Mouse (Mus musculus) CH12.LX (cell line): ENCODE results near the gene Cdkn2aip. TPM values are rescaled to one million over a fixed set of nuclear protein-coding genes. Genes with fewer than 3 reads are reported as not detected.

Source experiments
- DNase-seq: peaks from one replicate; pipeline ENCODE4 v3.0.0-alpha.2; 2013; ENCODE audit errors: extremely low read depth
- H3K27ac ChIP-seq: 2 replicates; pipeline ENCODE4 v1.5.1; 2012; ENCODE audit warnings: low read depth, mild to moderate bottlenecking, control low read depth, moderate library complexity; ENCODE audit not compliant: insufficient read depth
- H3K27me3 ChIP-seq: replicated peaks from 2 replicates; pipeline ENCODE3; 2012; ENCODE audit warnings: inconsistent platforms
- H3K36me3 ChIP-seq, 2 experiments: replicated peaks in 1 of 2; 2 replicates each; pipeline versions ENCODE3 to v1.6.1; 2012; ENCODE audit warnings: inconsistent platforms in 1 of 2, low read length in 1 of 2, mild to moderate bottlenecking in 1 of 2, mixed read lengths in 1 of 2, moderate library complexity in 1 of 2; ENCODE audit not compliant: control insufficient read depth in 1 of 2, insufficient read depth in 1 of 2
- H3K4me1 ChIP-seq, 2 experiments: 2 replicates each; pipeline ENCODE4 v1.6.1; 2012; ENCODE audit warnings: inconsistent platforms in 1 of 2, moderate library complexity in 1 of 2; ENCODE audit not compliant: insufficient read depth in 2 of 2, control insufficient read depth in 1 of 2
- H3K4me2 ChIP-seq: 2 replicates; pipeline ENCODE4 v1.6.1; 2012; ENCODE audit warnings: low read depth, mild to moderate bottlenecking, control low read depth; ENCODE audit not compliant: poor library complexity, insufficient read depth, severe bottlenecking
- H3K4me3 ChIP-seq, 3 experiments: fragments of 150-350 bp in 1 of 3; sonication (generic) in 1 of 3; replicated peaks in 1 of 3; 2 replicates each; pipeline versions ENCODE3 to v1.5.1; 2011 to 2012; ENCODE audit warnings: low read depth in 2 of 3, low read length in 2 of 3, mild to moderate bottlenecking in 2 of 3, moderate library complexity in 2 of 3, control low read depth in 1 of 3, improper control_type of control experiment in 1 of 3, inconsistent platforms in 1 of 3, mixed read lengths in 1 of 3; ENCODE audit not compliant: poor library complexity in 1 of 3
- H3K79me2 ChIP-seq: replicated peaks from 2 replicates; pipeline ENCODE4 v1.6.1; 2012; ENCODE audit warnings: mild to moderate bottlenecking, moderate library complexity; ENCODE audit not compliant: control insufficient read depth, poor library complexity, insufficient read depth, severe bottlenecking; ENCODE audit errors: extremely low read depth
- H3K9ac ChIP-seq: 2 replicates; pipeline ENCODE4 v1.6.1; 2012; ENCODE audit warnings: low read depth, mild to moderate bottlenecking, control low read depth, moderate library complexity; ENCODE audit not compliant: insufficient read depth
- H3K9me3 ChIP-seq: replicated peaks from 2 replicates; pipeline ENCODE3; 2012; ENCODE audit warnings: low read length, inconsistent platforms, mixed read lengths
- BHLHE40 ChIP-seq: IDR thresholded peaks from 2 replicates; pipeline ENCODE4 v1.6.1; 2011; ENCODE audit warnings: mild to moderate bottlenecking, low read depth, low read length, improper control_type of control experiment
- CHD2 ChIP-seq: IDR thresholded peaks from 2 replicates; pipeline ENCODE4 v1.6.1; 2011; ENCODE audit warnings: low read length, improper control_type of control experiment
- CTCF ChIP-seq, 2 experiments: IDR thresholded peaks in 1 of 2; conservative IDR thresholded peaks in 1 of 2; 2 replicates each; pipeline ENCODE4 v1.5.1; 2011 to 2012; ENCODE audit warnings: low read depth in 2 of 2, low read length in 2 of 2, improper control_type of control experiment in 1 of 2, inconsistent platforms in 1 of 2, mild to moderate bottlenecking in 1 of 2, moderate library complexity in 1 of 2
- E2F4 ChIP-seq: IDR thresholded peaks from 2 replicates; pipeline ENCODE4 v1.6.1; 2011; ENCODE audit warnings: low read depth, low read length, improper control_type of control experiment; ENCODE audit not compliant: insufficient replicate concordance
- ELF1 ChIP-seq: IDR thresholded peaks from 2 replicates; pipeline ENCODE4 v1.6.1; 2014; ENCODE audit warnings: low read depth, mild to moderate bottlenecking, inconsistent platforms, low read length, improper control_type of control experiment
- EP300 ChIP-seq: IDR thresholded peaks from 2 replicates; pipeline ENCODE4 v1.6.1; 2011; ENCODE audit warnings: low read length, improper control_type of control experiment
- ETS1 ChIP-seq: conservative IDR thresholded peaks from 2 replicates; pipeline ENCODE4 v1.6.1; 2012; ENCODE audit warnings: low read depth, mild to moderate bottlenecking, inconsistent platforms, low read length, improper control_type of control experiment, moderate library complexity
- HCFC1 ChIP-seq: IDR thresholded peaks from 2 replicates; pipeline ENCODE4 v1.6.1; 2012; ENCODE audit warnings: low read depth, mild to moderate bottlenecking, inconsistent platforms, low read length, improper control_type of control experiment
- JUN ChIP-seq: IDR thresholded peaks from 2 replicates; pipeline ENCODE4 v1.6.1; 2011; ENCODE audit warnings: low read depth, mild to moderate bottlenecking, low read length, improper control_type of control experiment, moderate library complexity; ENCODE audit not compliant: insufficient read depth
- JUND ChIP-seq: conservative IDR thresholded peaks from 2 replicates; pipeline ENCODE4 v1.6.1; 2011; ENCODE audit warnings: low read depth, low read length, improper control_type of control experiment
- KAT2A ChIP-seq: IDR thresholded peaks from 2 replicates; pipeline ENCODE4 v1.6.1; 2012; ENCODE audit warnings: low read length, improper control_type of control experiment, inconsistent platforms; ENCODE audit not compliant: insufficient replicate concordance
- MAFK ChIP-seq: IDR thresholded peaks from 2 replicates; pipeline ENCODE4 v1.6.1; 2011; ENCODE audit warnings: low read length, improper control_type of control experiment; ENCODE audit not compliant: insufficient replicate concordance
- MAX ChIP-seq: IDR thresholded peaks from 2 replicates; pipeline ENCODE4 v1.6.1; 2011; ENCODE audit warnings: low read length, improper control_type of control experiment
- MAZ ChIP-seq: IDR thresholded peaks from 2 replicates; pipeline ENCODE4 v1.6.1; 2012; ENCODE audit warnings: low read depth, mild to moderate bottlenecking, inconsistent platforms, low read length, improper control_type of control experiment, moderate library complexity
- MEF2A ChIP-seq: IDR thresholded peaks from 2 replicates; pipeline ENCODE4 v1.6.1; 2014; ENCODE audit warnings: low read depth, mild to moderate bottlenecking, inconsistent platforms, low read length, improper control_type of control experiment, borderline replicate concordance
- MYC ChIP-seq: IDR thresholded peaks from 2 replicates; pipeline ENCODE4 v1.6.1; 2011; ENCODE audit warnings: low read depth, mild to moderate bottlenecking, improper control_type of control experiment, low read length
- NELFE ChIP-seq: IDR thresholded peaks from 2 replicates; pipeline ENCODE4 v1.6.1; 2011; ENCODE audit warnings: low read depth, low read length, improper control_type of control experiment
- NRF1 ChIP-seq: IDR thresholded peaks from 2 replicates; pipeline ENCODE4 v1.6.1; 2014; ENCODE audit warnings: low read depth, mild to moderate bottlenecking, inconsistent platforms, low read length, improper control_type of control experiment, moderate library complexity
- PAX5 ChIP-seq: IDR thresholded peaks from 2 replicates; pipeline ENCODE4 v1.6.1; 2012; ENCODE audit warnings: low read length, inconsistent platforms, mixed read lengths
- POLR2A ChIP-seq: IDR thresholded peaks from 2 replicates; pipeline ENCODE4 v1.6.1; 2011; ENCODE audit warnings: low read depth, mild to moderate bottlenecking, improper control_type of control experiment, low read length
- RAD21 ChIP-seq: IDR thresholded peaks from 2 replicates; pipeline ENCODE4 v1.6.1; 2011; ENCODE audit warnings: low read depth, mild to moderate bottlenecking, low read length, improper control_type of control experiment, moderate library complexity
- RCOR1 ChIP-seq: conservative IDR thresholded peaks from 2 replicates; pipeline ENCODE4 v1.6.1; 2012; ENCODE audit warnings: low read depth, mild to moderate bottlenecking, inconsistent platforms, low read length, improper control_type of control experiment
- SMC3 ChIP-seq: IDR thresholded peaks from 2 replicates; pipeline ENCODE4 v1.6.1; 2011; ENCODE audit warnings: low read depth, low read length, improper control_type of control experiment
- TCF12 ChIP-seq: IDR thresholded peaks from 2 replicates; pipeline ENCODE4 v1.6.1; 2014; ENCODE audit warnings: low read depth, mild to moderate bottlenecking, inconsistent platforms, low read length, improper control_type of control experiment
- UBTF ChIP-seq: IDR thresholded peaks from 2 replicates; pipeline ENCODE4 v1.6.1; 2012; ENCODE audit warnings: low read depth, mild to moderate bottlenecking, inconsistent platforms, low read length, improper control_type of control experiment, moderate library complexity
- USF1 ChIP-seq: IDR thresholded peaks from 2 replicates; pipeline ENCODE4 v1.6.1; 2014; ENCODE audit warnings: low read depth, mild to moderate bottlenecking, inconsistent platforms, low read length, improper control_type of control experiment
- USF2 ChIP-seq: conservative IDR thresholded peaks from 2 replicates; pipeline ENCODE4 v1.6.1; 2011; ENCODE audit warnings: low read depth, low read length, improper control_type of control experiment
- ZC3H11A ChIP-seq: IDR thresholded peaks from 2 replicates; pipeline ENCODE4 v1.6.1; 2012; ENCODE audit warnings: low read depth, mild to moderate bottlenecking, inconsistent platforms, low read length, improper control_type of control experiment
- ZMIZ1 ChIP-seq: IDR thresholded peaks from 2 replicates; pipeline ENCODE4 v1.6.1; 2012; ENCODE audit warnings: low read depth, mild to moderate bottlenecking, inconsistent platforms, low read length, improper control_type of control experiment
- ZNF384 ChIP-seq: IDR thresholded peaks from 2 replicates; pipeline ENCODE4 v1.6.1; 2012; ENCODE audit warnings: low read depth, low read length, improper control_type of control experiment, inconsistent platforms
- dilution Hi-C: fragments of 300-500 bp; cut with MboI; formaldehyde crosslinking; loops from 2 replicates; pipeline ENCODE4 v1.14.3; 2020; ENCODE audit warnings: low sequenced_read_pairs; ENCODE audit not compliant: extremely low pct_unique_long_range_greater_than_20kb, extremely low pct_ligation_motif_present
- in situ Hi-C: fragments of 300-500 bp; cut with MboI; formaldehyde crosslinking; loops from 3 replicates; pipeline ENCODE4 v1.14.3; 2019; ENCODE audit warnings: low sequenced_read_pairs, low pct_ligation_motif_present, low pct_unique_long_range_greater_than_20kb, mixed read lengths
- polyA plus RNA-seq: library from polyadenylated mRNA; unstranded; fragments of >175 nt; gene quantifications from 2 replicates; pipeline ENCODE4 v1.2.1, GENCODE M21; 2012; ENCODE audit warnings: low read depth; ENCODE audit not compliant: insufficient read length
- total RNA-seq, 2 experiments: library from RNA; depleted of rRNA; stranded (reverse); fragments of 300-350 nt in 1 of 2; fragments of >200 nt in 1 of 2; gene quantifications; 2 replicates each; pipeline ENCODE4 v1.2.3; 2012 to 2014

Gene Cdkn2aip
- total and polyA plus RNA-seq, 3 experiments = 7.1 to 15.5 (median 8.7) TPM

DNA sequence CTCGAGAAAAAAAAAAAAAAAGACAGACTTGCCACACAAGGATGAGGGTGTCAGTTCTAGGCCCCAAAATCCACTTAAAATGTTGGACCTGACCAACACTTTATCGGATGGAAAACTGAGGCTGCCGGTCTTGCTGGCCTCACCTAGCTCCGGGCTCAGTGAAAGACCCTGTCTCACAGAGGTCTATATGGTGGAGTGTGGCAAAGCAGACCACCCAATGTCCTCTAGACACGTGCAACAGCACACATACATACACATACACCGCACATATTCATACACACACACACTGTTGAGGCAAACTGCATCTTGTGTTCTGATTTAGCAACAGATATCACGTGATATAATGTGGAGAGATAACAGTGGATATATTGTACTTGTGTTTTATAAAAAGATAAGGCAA lies 22.4 kb downstream of the Cdkn2aip start:
- no peak for TF ChIP-seq BHLHE40
- no peak for TF ChIP-seq HCFC1
- no peak for TF ChIP-seq SMC3
- TF ChIP-seq UBTF = no peak
- TF ChIP-seq POLR2A = no peak
- TF ChIP-seq CHD2 = no peak
- no peak for TF ChIP-seq E2F4
- TF ChIP-seq ELF1 = no peak
- no peak for TF ChIP-seq USF2
- TF ChIP-seq MYC = no peak
- no peak for TF ChIP-seq MAFK
- TF ChIP-seq PAX5 = no peak
- no peak for TF ChIP-seq ETS1
- no peak for TF ChIP-seq JUN
- TF ChIP-seq RAD21 = no peak
- TF ChIP-seq MEF2A = no peak
- TF ChIP-seq EP300 = no peak
- no peak for TF ChIP-seq RCOR1
- no peak for TF ChIP-seq ZMIZ1
- TF ChIP-seq, all 38 proteins: peak for 0
- dilution Hi-C loops (no loop called here), in situ Hi-C loops (loop anchor here (25.0 kb wide), 1 partner anchor 304 kb away; no protein-coding TSS in a partner anchor)
- Histone ChIP-seq H3K9ac (no peak overlapping the region), H3K9me3 (peaks cover 8% of the 10 kb centered on the region), H3K79me2 (no peaks in the 10 kb centered on the region), H3K27me3 (peaks cover 5% of the 10 kb centered on the region), H3K4me2 (peak overlapping the region; percentile 85), H3K36me3 (no peaks in the 10 kb centered on the region), H3K4me3 (no peak overlapping the region), H3K4me1 (peaks cover 2 to 10% of the 10 kb centered on the region in 2 experiments; a peak in 3 of 4 replicates), H3K27ac (no peak overlapping the region)
- no peak for DNase-seq

DNA sequence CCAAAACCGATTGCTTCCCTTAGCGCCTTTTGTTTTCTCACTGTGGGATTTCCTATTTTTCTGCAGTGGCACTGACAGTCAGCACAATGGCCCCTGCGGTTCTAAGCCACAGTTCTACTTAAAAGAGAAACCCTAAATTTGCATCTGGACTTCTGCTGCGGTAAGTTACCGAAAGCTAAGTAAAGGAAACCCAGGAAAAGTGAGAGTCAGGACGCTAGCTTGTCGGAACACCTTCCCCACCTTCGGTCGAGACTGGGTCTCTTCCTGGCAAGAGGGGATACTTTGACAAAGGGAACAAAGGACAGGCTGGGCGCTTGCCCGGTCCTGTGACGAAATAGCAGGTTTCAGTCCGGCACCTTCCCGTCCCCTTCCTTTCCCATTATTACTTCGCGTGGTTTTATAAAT lies 23.1 kb downstream of the Cdkn2aip start:
- Histone ChIP-seq H3K9ac (no peak overlapping the region), H3K9me3 (peaks cover 8% of the 10 kb centered on the region), H3K4me2 (peak overlapping the region; percentile 85), H3K79me2 (no peaks in the 10 kb centered on the region), H3K4me3 (peak overlapping the region in 2 of 3 experiments; percentile 19 to 26), H3K27me3 (peaks cover 5% of the 10 kb centered on the region), H3K4me1 (peaks cover 2 to 10% of the 10 kb centered on the region in 2 experiments; a peak in 3 of 4 replicates), H3K36me3 (no peaks in the 10 kb centered on the region), H3K27ac (no peak overlapping the region)
- peak; percentile 40 for DNase-seq
- in situ Hi-C loops = loop anchor here (25.0 kb wide), 1 partner anchor 303 kb away; no protein-coding TSS in a partner anchor
- dilution Hi-C loops = no loop called here
- no peak for TF ChIP-seq RAD21
- no peak for TF ChIP-seq MYC
- TF ChIP-seq USF1 = no peak
- no peak for TF ChIP-seq ZNF384
- peak; percentile 71; the same call in 1 of the 2 replicates for TF ChIP-seq EP300
- peak; percentile 69 for TF ChIP-seq ETS1
- peak; percentile 92 for TF ChIP-seq MAFK
- TF ChIP-seq JUND = 0 out of 2 replicates have a peak, but pooled peaks have one; percentile 7
- TF ChIP-seq UBTF = no peak
- 0 out of 2 replicates have a peak, but pooled peaks have one; percentile 32 for TF ChIP-seq MAZ
- TF ChIP-seq ZC3H11A = no peak
- no peak for TF ChIP-seq PAX5
- peak; percentile 66; the same call in 1 of the 2 replicates for TF ChIP-seq MEF2A
- TF ChIP-seq TCF12 = peak; percentile 63; the same call in 1 of the 2 replicates
- TF ChIP-seq NRF1 = no peak
- no peak for TF ChIP-seq NELFE
- peak; percentile 44; the same call in 1 of the 2 replicates for TF ChIP-seq ELF1
- 0 out of 2 replicates have a peak, but pooled peaks have one; percentile 26 for TF ChIP-seq MAX
- no peak for TF ChIP-seq USF2
- no peak for TF ChIP-seq CTCF (conservative IDR thresholded peaks at IDR 0.05 in 1 of 2, IDR thresholded peaks at IDR 0.05 in 1 of 2; ENCODE audit: low read depth in 2 of 2, low read length in 2 of 2)
- no peak for TF ChIP-seq KAT2A
- TF ChIP-seq HCFC1 = no peak
- no peak for TF ChIP-seq SMC3
- TF ChIP-seq RCOR1 = 0 out of 2 replicates have a peak, but pooled peaks have one; percentile 26
